Mouse (Mus musculus) kidney, embryonic 14.5 days (tissue): ENCODE measurements around the gene Klhl29. TPM values are rescaled to one million over a fixed set of nuclear protein-coding genes. Genes with fewer than 3 reads are reported as not detected.

Experiments
- ATAC-seq: fragments of 200-750 bp; cut with Nextera tagmentation; 2 replicates; pipeline ENCODE4 v1.8.0; 2017; ENCODE audit warnings: moderate number of reproducible peaks, mild to moderate bottlenecking, moderate TSS enrichment, moderate library complexity; ENCODE audit not compliant: low FRiP score, low TSS enrichment
- H3K27ac ChIP-seq: fragments of 300-500 bp; sonication (generic); 2 replicates; pipeline ENCODE4 v1.5.1; 2014; ENCODE audit warnings: low read depth, mild to moderate bottlenecking, low read length, moderate library complexity, mixed read lengths
- H3K27me3 ChIP-seq: fragments of 300-500 bp; sonication (generic); 2 replicates; pipeline ENCODE4 v1.6.1; 2014; ENCODE audit warnings: mild to moderate bottlenecking, low read length; ENCODE audit not compliant: control insufficient read depth, insufficient read depth
- H3K36me3 ChIP-seq: fragments of 300-500 bp; sonication (generic); 2 replicates; pipeline ENCODE4 v1.6.1; 2014; ENCODE audit warnings: low read length, mixed read lengths; ENCODE audit not compliant: control insufficient read depth, insufficient read depth
- H3K4me1 ChIP-seq: fragments of 300-500 bp; sonication (generic); 2 replicates; pipeline ENCODE4 v1.6.1; 2014; ENCODE audit warnings: low read length, mixed read lengths; ENCODE audit not compliant: control insufficient read depth, insufficient read depth
- H3K4me2 ChIP-seq: fragments of 300-500 bp; sonication (generic); replicated peaks from 2 replicates; pipeline ENCODE4 v1.6.1; 2014; ENCODE audit warnings: low read depth, mild to moderate bottlenecking, low read length
- H3K4me3 ChIP-seq: fragments of 300-500 bp; sonication (generic); 2 replicates; pipeline ENCODE4 v1.5.1; 2014; ENCODE audit warnings: mild to moderate bottlenecking, low read length
- H3K9ac ChIP-seq: fragments of 300-500 bp; sonication (generic); 2 replicates; pipeline ENCODE4 v1.6.1; 2014; ENCODE audit warnings: low read depth, mild to moderate bottlenecking, low read length, moderate library complexity
- H3K9me3 ChIP-seq: fragments of 300-500 bp; sonication (generic); 2 replicates; pipeline ENCODE4 v1.6.1; 2016; ENCODE audit warnings: low read length; ENCODE audit not compliant: control insufficient read depth
- WGBS: fragments of 180-500 bp; shearing (Covaris S2); extraction: QIAGEN DNeasy Blood & Tissue Kit; methylation state at CpG from one replicate; pipeline ENCODE4 v1.1.7; 2014; 5-methylcytosine and 5-hydroxymethylcytosine counted together
- polyA plus RNA-seq: library from polyadenylated mRNA; unstranded; fragments of >200 nt; fragmentation: Nextera tagmentation; extraction: Ambion mirVana; gene quantifications from 2 replicates; pipeline ENCODE4 v1.2.1, GENCODE M21; 2014

Gene Klhl29
- polyA plus RNA-seq, 1 experiment from 2014 or later = 1.4 TPM

DNA sequence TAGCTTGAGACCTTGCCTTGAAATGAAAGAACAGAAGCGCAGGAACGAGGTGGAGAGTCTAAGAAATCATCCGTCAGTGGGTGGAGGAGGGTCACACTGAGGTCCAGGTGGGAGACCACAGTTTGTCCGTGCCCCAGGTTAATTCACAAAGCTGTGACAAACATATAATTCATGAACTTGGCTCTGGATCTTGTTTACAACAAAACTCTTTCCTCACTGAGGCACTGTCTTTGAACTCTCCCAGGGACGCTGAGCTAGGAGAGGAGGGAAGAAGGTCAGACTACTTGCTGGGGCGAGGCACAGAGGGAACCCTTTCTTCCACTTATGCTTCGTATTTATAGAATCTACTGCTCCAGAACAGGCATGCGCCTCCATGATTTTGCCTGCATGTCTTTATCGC, 161.2 kb downstream of the Klhl29 start:
- no peak for ATAC-seq
- no peak overlapping the region for H3K27ac ChIP-seq

DNA sequence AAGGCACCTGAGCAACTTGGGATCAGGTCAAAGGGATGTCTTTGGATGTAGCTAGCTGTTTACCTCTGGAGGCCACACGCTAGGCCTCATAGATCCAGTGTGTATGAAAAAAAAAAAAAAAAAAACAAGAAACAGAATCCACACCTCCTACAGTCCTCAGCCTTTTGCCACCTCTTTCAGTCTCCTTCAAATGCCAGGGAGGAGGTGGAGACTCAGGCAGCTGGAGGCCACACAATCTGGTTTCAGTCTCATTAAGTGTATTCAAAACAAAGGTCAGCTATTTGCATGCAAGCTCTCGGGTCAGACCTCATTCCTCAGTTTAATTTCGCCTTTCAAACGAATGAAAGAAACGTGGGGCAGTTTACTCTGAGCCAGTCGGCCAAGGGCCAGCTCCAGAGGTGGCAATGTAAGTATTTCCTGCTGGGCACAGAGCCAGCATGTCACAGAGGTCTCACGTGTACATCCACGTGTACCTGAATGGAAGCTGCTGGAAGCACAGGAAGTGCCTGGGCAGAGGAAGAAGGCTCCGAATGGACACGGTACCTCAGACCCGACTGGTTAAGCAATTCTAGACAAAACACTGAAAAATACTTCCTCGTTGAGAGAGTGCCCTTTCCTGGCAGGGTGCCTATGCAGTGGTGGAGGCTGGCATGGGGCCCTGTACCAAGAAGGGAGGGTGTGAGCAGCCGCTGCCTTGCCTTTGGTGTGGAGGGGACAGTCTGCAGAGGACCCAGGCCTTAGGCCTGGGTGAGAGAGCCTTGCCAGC, 162.0 kb downstream of the Klhl29 start:
- Histone ChIP-seq H3K4me3 (no peak overlapping the region), H3K4me1 (peaks cover 8% of the 10 kb centered on the region; the same call in 1 of the 2 replicates), H3K9me3 (no peaks in the 10 kb centered on the region), H3K27me3 (no peaks in the 10 kb centered on the region), H3K4me2 (no peak overlapping the region), H3K27ac (0 out of 2 replicates have a peak overlapping the region, but pooled peaks have one; percentile 2), H3K36me3 (no peaks in the 10 kb centered on the region), H3K9ac (no peak overlapping the region)
- ATAC-seq = peak; percentile 53
- WGBS = 31% methylated on average over 13 of the region's 13 CpGs

More for the DNA sequence above, 161.2 kb downstream of the Klhl29 start:
- Histone ChIP-seq H3K4me1 (peaks cover 8% of the 10 kb centered on the region; the same call in 1 of the 2 replicates), H3K4me3 (no peak overlapping the region), H3K4me2 (no peak overlapping the region), H3K9me3 (no peaks in the 10 kb centered on the region), H3K36me3 (no peaks in the 10 kb centered on the region), H3K27me3 (no peaks in the 10 kb centered on the region), H3K9ac (no peak overlapping the region)
- WGBS = 67% methylated on average over 9 of the region's 9 CpGs

DNA sequence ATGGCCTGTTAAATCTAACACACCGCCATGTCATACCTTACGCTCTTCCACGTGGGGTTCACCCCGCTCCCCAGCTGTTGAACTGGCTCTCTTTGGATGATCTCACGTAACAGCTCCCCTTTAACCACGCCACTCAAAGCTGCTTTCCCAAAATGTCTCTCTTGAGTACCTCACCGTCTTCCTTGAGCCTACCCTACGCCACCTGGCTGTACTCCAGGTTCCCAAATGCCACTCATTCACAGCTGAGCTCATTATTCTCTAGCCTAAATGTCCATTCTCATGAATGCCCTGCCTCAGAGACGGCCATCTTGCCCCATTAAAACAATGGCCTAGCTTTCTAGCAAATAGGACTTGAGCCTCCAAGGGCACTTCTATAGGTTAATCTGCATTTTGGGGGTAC, 163.6 kb downstream of the Klhl29 start:
- 87% methylated on average over 9 of the region's 9 CpGs for WGBS
- Histone ChIP-seq H3K4me1 (peaks cover 8% of the 10 kb centered on the region; the same call in 1 of the 2 replicates), H3K4me2 (no peak overlapping the region), H3K4me3 (no peak overlapping the region), H3K36me3 (no peaks in the 10 kb centered on the region), H3K27me3 (no peaks in the 10 kb centered on the region), H3K9me3 (no peaks in the 10 kb centered on the region), H3K9ac (no peak overlapping the region), H3K27ac (no peak overlapping the region)
- no peak for ATAC-seq

DNA sequence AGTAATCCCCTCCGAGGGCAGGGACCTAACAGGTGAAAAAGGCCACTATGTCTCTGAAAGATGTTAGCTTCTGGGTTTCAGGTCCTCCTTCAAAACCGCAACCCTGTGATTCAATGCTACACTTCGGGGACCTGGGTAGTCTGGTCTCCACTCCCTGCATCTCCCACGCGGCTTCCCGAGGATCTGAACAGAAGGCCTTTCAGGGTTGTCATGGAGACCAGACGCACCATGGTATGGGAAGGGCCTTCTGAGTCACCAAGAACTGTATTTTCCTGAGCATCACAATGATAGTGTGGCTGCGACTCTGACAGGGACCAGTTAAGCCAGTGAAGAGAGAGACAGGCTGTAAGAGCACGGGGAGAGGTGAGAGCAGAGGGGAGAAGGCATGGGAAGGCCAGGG, 164.7 kb downstream of the Klhl29 start:
- 67% methylated on average over 9 of the region's 9 CpGs for WGBS
- no peak for ATAC-seq
- no peak overlapping the region for H3K4me3 ChIP-seq
- no peak overlapping the region for H3K27ac ChIP-seq
- H3K9me3 ChIP-seq = no peaks in the 10 kb centered on the region
- no peak overlapping the region for H3K9ac ChIP-seq
- no peak overlapping the region for H3K4me2 ChIP-seq
- H3K36me3 ChIP-seq = no peaks in the 10 kb centered on the region
- H3K27me3 ChIP-seq = no peaks in the 10 kb centered on the region
- H3K4me1 ChIP-seq = peaks cover 8% of the 10 kb centered on the region; the same call in 1 of the 2 replicates

DNA sequence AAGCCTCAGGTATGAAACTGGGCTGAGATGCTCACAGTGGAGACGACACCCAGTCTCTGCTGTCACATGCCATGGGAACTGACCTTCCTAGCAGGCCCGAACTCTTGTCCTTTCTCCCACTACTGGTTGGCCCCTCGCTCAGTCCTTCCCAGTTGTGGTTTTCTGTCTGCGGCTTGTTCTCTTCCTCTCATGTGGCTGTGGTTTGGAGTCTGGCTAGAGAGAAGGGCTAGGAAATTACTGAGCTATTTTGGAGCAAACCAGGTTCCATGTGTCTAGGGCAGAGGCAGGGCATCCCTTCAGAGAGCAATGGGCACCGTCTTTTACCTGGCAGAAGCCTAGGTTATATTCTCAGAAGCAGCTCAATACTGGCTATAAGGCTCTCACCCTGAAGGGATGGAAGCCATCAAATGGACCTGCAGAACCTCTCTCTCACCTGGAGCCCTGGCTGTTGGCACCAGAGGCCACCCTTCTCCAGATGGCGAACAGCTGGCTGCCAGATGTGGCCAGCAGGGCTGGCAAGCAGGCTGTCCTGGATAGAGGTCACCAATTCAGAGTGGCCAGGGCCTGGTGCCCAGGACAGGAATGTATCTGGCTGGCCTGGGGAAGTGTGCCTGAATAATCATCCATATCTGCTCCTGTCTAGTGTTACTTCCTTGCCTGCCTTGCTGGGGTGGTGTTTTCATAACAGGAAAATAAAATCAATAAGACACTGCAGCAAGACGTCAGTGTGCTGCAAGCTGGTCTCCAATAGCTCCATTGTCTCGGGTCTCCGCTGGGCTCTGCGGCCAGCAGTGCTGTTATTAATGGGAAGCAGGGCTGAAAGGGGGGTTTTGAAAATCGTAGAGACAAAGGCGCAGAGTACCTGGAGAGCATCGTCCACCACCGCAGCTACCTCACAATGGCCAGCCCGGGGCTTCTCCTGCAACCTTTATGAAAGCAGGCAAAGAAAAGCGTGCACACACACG, 167.3 kb downstream of the Klhl29 start:
- no peak overlapping the region for H3K4me3 ChIP-seq
- H3K9me3 ChIP-seq = no peaks in the 10 kb centered on the region
- 85% methylated on average over 17 of the region's 17 CpGs for WGBS
- no peak overlapping the region for H3K27ac ChIP-seq
- no peaks in the 10 kb centered on the region for H3K27me3 ChIP-seq
- ATAC-seq = no peak
- H3K36me3 ChIP-seq = no peaks in the 10 kb centered on the region
- no peak overlapping the region for H3K4me2 ChIP-seq
- peaks cover 8% of the 10 kb centered on the region; the same call in 1 of the 2 replicates for H3K4me1 ChIP-seq
- no peak overlapping the region for H3K9ac ChIP-seq

DNA sequence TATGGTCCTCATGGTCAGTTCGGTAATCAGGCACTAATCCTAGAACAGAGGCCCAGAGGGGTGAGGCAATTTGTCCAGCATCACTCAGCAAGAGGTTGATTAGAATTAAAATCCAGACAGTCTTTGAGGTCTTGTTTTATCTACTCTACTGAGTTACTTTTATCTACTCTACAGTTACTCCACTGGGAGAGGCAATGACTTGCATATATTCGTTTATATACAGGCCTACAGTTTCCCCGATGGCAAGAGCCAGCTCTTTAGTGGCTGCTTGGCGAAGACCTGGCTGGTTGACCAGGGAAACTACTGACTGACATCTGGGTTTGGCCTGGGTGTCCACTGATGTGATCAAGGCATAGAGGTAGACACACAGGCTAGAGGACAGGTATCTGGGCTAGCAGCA, 168.3 kb downstream of the Klhl29 start:
- no peak for ATAC-seq
- H3K4me2 ChIP-seq = no peak overlapping the region
- H3K36me3 ChIP-seq = no peaks in the 10 kb centered on the region
- no peak overlapping the region for H3K9ac ChIP-seq
- no peaks in the 10 kb centered on the region for H3K9me3 ChIP-seq
- H3K27ac ChIP-seq = no peak overlapping the region
- no peaks in the 10 kb centered on the region for H3K27me3 ChIP-seq
- peaks cover 8% of the 10 kb centered on the region; the same call in 1 of the 2 replicates for H3K4me1 ChIP-seq
- H3K4me3 ChIP-seq = no peak overlapping the region
- 92% methylated on average over 4 of the region's 4 CpGs for WGBS

DNA sequence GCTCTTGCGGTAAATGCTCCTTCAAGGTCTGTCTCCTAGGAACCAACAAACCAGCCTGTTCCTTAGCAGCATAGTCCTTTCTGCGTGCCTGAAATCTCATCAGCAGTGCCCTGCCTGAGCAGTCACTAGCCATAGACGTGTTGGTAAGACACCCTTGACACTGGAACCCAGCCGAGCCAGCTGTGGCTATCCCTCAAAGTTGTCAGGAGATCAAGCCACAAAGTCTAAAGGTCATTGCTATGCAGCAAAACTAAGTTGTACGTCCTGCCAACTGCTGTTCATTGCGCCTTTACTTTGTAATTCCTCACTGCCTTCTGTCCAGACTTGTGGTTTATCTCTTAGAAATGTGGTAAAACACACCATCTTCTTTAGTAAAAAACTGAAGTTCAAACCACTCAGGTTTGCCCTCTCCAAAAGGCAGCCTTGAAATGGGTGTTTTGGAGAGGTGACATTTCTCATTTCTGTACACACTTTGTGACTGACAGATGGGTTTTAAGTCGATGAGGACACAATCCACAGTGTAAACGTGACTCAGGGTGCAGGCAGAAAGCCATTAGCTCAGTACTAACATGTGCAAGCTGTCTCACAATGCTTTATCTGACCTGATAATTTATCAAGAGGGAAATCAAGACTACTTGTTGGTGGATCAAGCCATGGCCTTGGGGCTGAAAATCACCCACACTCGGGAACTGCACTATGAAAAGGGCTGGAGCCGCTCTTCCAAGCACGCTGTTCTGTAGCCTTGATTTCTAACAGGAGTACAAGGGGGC, 171.2 kb downstream of the Klhl29 start:
- no peak overlapping the region for H3K27ac ChIP-seq
- no peak for ATAC-seq
- no peaks in the 10 kb centered on the region for H3K36me3 ChIP-seq
- no peak overlapping the region for H3K4me3 ChIP-seq
- no peak overlapping the region for H3K4me2 ChIP-seq
- 57% methylated on average over 11 of the region's 11 CpGs for WGBS
- peaks cover 8% of the 10 kb centered on the region; the same call in 1 of the 2 replicates for H3K4me1 ChIP-seq
- H3K9me3 ChIP-seq = no peaks in the 10 kb centered on the region
- H3K9ac ChIP-seq = no peak overlapping the region
- no peaks in the 10 kb centered on the region for H3K27me3 ChIP-seq

DNA sequence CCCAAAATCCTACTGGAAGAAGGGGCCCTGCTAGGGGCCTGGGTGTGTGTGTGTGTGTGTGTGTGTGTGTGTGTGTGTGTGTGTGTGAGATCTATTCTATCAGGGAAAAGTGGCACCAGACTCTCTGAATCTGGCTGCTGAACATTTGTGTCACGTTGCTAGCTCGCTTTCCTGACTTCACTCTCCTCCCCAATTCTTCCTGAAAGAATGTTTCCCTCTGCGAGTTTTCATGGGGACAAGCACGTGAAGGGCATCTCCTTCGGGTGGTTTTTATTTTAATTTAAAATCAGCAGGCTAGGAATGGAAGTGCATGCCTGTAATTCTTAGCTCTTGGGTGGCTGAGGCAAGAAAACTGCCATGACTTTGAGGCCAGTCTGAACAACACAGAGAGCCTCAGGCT, 172.1 kb downstream of the Klhl29 start:
- no peaks in the 10 kb centered on the region for H3K36me3 ChIP-seq
- ATAC-seq = no peak
- no peaks in the 10 kb centered on the region for H3K9me3 ChIP-seq
- no peak overlapping the region for H3K9ac ChIP-seq
- H3K4me3 ChIP-seq = no peak overlapping the region
- H3K4me1 ChIP-seq = peaks cover 8% of the 10 kb centered on the region; the same call in 1 of the 2 replicates
- 71% methylated on average over 5 of the region's 5 CpGs for WGBS
- H3K4me2 ChIP-seq = no peak overlapping the region
- H3K27me3 ChIP-seq = no peaks in the 10 kb centered on the region
- no peak overlapping the region for H3K27ac ChIP-seq
